Mouse (Mus musculus): Measurements from ENCODE around the gene Zfp444.

The Zfp444 gene

DNA sequence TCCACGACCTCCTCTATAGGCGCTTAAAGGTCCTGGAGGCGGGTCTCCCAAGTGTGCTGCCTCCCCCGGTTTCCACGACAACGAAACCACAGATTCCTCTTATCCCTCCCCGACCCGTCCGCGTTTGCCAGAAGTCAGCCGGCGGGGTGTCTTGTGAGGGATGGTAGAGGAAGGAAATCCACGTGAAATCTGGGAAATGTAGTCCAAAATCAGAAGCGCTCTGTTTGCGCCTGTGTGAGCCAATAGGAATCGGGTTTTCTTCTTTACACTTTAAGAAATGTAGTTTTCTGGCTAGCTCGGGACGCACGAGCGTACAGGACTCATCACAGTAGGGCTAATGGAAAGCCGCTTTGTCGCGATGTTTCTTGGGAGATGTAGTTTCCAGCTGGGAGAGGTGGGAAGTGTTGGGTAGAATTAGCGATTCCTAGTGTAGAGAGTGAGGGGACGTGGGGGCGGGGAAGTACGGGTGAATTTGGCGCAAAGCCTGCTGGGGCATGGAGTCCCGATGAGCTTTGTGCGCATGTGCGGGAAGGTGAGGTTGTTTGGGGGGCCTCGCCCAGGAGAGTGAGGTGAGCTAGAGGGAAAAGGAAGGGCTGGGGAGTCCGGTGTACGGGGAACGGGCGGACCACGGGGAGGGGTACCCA is at the start of gene Zfp444:
TSS of gene Zfp444 (plus strand) at position 221 of the 644 bp plus-strand sequence.
- DNase-seq (ENCODE audit: low spot score): peak; percentile 98

DNA sequence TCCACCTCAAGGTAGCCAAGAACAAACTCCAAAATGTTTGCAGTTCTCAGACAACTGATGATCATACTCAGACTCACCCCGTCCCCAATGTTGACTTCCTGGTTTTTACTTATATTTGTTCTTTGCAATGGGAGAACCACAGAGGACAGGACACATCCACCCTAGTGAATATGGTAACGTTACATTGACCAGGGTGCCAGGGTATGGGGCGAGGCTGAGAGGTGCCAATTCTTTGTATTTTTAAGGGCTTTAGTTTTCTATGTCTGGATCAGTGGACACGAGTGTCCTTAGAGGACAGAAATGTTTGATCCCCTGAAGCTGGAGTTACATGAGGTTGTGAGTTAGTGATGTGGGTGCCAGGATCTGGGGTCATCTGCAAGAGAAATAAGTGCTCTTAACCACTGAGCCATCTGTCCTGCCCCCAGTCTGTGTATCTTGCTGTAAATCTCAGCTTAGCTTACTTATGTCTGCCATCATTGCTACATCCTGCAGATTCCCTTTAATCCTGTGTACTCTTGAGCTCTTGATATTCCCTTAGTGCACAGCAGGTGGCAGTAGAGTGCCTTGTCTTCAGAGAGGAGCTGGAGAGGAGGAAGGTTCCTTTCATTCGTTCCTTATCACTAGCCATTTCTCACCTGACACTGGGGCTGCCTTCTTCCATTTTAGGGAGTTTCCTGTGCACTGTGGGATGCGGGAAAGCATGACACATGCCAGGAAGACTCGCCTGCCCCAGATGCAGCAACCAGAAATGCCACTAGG is 45.2 kb upstream of the Zfp444 start:
- DNase-seq (ENCODE audit: low spot score): peak; percentile 81

DNA sequence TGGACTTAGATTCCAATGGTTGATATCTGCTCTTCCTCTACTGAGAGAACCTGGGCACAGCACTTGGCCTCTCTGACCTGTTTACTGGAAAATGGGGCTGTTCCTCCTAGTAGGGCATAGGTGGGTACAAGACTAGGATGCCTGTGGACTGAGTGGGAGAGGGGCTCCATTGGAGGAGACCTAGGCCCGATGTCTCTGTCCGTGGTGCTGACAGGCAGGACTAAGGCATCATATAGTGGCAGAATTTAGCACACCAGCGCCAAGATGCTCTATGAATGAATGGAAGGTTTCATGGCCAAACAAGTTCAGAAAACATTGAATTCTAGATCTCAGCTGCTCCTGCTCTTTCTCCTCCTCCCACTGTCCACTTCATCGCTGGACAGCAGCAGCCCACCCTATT is 41.7 kb upstream of the Zfp444 start:
- DNase-seq (ENCODE audit: low spot score): no peak

DNA sequence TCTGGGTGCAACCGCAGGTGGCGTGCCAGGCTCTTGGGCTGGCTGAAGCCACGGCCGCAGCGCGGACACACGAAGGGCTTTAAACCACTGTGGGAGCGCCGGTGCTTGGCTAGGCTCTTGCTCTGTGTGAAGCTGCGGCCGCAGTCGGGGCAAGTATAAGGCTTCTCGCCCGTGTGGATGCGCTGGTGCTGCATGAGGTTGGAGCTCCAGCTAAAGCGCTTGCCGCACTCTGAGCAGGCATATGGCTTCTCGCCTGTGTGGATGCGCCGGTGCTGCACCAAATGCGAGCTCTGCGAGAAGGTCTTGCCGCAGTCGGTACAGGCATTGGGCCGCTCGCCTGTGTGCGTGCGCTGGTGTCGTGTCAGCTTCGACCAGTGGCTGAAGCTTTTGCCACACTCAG is 39.4 kb upstream of the Zfp444 start:
- no peak for DNase-seq (ENCODE audit: low spot score)

DNA sequence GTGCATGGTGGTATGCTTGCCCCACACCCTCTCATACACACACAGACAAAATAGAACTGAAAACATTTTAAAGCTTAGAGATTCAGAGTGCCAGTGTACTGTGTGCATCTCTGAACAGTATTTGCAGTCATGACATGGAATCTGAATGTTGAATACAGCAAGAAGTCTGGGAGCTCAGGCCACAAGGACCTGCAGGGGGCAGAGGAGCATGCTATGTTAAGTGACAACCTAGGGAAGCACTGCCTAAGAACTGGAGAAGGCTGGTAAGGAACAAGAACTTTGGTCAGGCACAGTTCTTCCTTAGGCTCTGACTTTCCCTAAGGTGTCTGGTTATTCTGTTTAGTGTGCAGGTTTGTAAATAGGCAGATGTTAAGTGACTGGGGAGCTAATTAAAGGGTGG is 35.5 kb upstream of the Zfp444 start:
- no peak for DNase-seq (ENCODE audit: low spot score)

DNA sequence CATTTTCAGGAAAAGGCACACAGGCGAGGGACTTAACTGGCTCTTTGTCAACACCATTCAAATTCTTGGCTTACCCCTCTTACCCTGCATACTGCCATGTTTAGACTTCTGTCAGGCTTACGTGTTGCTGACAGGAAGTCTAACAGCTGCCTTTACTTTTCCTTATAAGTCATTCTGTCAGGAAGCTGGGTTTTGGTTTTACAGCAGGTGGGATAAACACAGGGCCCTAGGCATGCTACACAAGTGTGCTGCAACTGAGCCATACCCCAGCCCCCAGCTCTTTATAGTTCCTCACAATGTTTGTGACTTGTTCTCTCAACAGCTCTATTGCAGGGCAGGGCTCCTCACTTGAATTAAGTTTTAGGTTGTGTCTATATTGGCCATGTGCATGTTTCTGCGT is 32.7 kb upstream of the Zfp444 start:
- no peak for DNase-seq (ENCODE audit: low spot score)

DNA sequence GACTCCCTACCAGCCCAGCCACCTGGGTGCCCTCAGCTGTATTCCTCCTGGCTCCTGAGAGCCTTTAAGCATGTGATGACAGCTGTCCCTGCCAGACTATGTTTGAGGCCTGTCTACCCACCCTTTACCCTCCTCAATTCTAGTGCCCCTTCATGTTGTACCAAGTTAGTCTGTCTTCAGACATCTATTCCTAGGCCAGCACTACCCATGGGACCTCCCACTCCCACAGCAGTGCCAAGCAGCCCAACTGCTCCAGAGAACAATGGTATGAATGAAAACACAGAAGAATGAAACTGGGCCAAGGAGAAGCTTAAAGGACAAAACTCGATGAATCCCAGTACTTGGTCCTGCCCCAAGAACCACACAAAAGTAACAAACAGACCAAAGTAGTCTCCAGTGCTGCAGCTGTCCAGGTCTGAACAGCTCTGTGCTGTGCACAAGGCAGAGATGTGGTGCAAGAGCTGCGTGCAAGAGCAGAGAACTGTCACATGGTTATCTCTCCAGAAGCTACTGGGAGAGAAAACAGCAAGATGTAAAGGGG is 28.0 kb upstream of the Zfp444 start:
- DNase-seq (ENCODE audit: low spot score): no peak

DNA sequence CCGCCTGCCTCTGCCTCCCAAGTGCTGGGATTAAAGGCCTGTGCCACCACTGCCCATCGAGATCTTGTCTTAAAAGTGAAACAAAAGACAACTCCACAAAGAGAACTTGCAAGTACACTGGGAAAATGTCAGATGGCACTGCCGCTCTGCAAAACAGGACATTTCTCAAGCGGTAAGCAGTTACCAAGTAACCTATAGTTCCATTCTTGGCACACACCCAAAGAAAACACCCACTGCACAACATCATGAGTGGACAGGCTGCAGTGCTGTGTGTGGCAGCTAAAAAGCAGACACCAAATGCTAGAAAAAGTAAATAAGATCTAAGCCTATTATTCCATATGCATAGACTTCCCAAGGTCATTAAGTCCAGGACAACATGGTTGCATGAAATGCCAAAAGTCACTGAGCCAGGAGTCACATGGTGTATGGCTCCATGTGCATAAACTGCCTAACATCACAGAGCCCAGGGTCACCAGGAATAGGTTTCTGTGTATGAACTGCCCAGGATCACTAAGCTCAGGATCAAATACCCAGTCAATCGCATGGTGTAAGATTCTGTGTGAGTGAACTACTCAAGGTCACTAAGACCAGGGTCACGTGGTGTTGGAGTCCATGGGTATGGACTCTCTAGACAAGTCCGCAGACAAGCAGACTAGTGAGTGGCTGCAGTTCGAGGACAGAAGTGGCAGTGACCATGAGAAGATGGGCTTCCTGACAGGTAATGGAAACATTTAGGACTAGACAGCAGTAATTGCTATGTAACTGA is 26.4 kb upstream of the Zfp444 start:
- DNase-seq (ENCODE audit: low spot score): no peak

DNA sequence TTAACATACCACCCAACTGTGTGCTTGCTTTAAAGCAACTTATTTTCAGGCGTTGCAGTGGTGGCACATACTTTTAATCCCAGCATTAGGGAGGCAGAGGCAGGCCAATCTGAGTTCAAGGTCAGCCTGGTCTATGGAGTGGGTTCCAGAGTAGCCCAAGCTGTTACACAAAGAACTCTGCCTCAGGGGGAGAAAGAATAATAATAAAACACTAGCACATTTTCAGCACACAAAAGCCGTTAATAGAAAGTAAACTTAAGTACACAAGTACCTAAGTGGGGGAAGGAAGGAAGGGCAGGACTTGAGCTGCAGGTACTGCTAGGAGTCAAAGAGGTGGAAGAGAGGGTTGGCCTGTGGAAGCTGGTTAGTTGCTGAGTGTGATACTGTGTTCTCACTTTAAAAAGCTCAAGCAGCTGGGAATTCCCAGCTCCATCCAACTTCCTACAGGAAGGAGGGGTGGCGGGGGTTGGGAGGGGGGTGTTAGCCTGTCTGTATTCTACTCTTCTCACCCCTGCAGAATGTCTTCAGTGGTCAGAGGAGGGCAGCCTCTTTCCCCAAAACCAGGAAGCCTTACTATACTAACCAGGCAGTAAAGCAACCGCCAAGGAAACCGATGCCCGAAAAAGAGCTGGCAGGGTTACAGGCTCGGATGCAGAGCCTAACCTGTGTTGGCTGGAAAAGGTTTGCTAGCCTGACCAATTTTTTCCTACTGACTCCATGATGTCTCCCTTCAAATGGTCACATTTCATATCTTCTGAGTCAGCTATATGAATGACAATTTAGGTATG is 25.6 kb upstream of the Zfp444 start:
- no peak for DNase-seq (ENCODE audit: low spot score)

DNA sequence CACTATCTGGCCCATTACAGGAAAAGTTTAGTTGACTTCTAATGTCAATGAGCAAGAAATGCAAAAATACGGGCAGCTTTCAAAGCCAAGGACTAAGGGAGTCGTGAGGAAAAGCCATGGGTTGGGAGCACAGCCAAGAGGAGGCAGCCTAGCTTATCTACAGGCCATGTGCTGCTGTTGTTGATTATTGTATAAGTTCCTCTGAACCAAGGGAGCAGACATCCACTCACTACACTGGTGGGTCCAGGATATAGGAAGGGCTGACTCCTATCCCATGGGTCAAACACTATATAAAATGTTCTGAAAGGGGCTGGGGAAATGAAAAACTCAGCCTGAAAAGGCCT is 25.1 kb upstream of the Zfp444 start:
- no peak for DNase-seq (ENCODE audit: low spot score)

DNA sequence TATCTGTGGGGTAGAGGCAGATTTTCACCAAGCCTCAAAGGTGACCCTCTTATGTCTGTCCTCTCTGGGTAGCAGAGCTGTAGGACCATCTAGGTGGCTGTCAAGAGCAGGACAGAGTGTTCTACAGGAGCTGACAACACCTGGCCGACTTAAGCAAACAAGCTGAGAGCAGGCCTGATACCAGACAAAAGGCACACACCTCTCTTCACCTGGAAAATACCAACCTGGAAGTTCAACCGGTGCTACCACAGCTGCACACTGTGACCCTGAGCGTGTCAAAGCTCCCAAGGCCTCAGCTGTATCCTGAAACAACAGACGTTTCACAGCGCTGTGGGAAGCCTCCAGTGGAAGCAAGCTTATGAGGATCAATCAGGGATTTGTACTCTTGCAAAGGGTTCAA is 24.3 kb upstream of the Zfp444 start:
- DNase-seq (ENCODE audit: low spot score): no peak

DNA sequence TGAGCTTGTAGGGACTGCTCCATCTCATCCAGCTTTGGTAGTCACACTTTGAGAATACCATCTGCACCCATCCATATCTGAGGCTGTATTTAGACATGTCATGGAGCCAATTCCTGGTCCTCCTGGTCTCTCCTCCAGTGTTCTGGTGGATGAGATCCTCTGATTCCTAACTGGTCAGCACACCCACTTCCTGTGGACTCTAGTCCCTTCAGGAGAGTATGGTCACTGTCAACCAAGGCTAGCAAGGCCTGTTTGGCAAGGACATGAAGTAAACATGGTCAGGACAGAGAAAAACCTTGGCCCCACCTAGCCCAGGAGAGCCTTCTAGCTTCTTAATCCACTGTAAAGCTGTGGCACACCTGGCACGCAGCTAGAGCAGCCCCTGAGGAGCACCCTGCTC is 20.8 kb upstream of the Zfp444 start:
- DNase-seq (ENCODE audit: low spot score): no peak

DNA sequence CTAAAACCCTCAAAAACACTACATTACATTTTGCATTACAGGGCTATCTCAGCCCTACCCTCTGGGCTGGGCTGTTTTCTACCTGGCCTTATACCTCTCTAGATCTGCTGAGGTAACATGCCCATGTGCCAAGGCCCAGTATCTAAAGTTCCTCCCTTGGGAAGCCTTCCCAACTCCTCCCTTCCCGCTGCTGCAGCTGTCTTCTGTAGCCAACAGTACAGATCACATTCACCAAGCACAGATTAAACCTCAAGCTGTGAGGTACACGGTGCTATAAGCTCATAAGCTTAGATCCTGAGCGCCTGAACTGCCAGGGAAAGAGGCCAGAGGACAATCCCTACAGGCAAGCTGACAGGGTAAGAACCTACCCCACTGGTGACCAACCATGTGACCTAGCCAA is 20.0 kb upstream of the Zfp444 start:
- DNase-seq (ENCODE audit: low spot score): no peak

DNA sequence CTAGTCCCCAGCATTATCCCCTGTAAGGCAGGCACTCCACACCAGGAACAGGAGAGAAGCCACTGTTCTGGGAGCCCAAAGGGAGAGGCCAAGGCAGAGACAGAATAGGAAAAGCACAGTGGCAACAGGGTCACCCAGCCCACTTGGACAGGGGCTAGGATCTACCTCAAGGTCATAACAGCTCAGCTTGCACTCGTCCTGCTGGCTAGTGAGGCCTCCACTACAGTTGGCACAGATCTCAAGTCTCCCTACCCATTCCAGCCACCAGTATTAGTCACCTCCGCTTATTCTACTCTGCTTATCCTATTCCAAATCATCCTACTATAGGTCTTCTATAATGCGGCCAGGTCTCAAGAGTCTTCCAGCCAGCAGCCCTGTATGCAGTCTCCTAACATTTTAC is 18.9 kb upstream of the Zfp444 start:
- DNase-seq (ENCODE audit: low spot score): no peak

DNA sequence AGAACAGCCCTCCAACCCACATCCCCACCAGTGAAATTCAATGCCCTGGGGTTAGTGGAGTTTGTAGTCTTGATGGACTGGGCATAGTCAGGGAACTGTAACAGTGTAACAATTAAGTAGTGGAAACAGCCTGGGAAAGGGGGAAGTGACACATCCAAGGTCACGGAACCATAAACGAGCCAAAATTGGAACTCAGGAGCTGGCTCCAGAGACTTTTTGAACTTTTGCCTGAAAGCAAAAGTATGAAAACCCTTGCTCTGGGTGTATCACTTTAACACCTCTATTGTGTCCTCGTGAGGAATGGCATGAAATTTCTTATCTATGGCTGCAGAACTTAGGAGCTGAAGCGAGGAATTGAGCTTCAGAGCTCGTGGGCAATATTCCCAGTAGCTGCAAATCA is 17.9 kb upstream of the Zfp444 start:
- no peak for DNase-seq (ENCODE audit: low spot score)

DNA sequence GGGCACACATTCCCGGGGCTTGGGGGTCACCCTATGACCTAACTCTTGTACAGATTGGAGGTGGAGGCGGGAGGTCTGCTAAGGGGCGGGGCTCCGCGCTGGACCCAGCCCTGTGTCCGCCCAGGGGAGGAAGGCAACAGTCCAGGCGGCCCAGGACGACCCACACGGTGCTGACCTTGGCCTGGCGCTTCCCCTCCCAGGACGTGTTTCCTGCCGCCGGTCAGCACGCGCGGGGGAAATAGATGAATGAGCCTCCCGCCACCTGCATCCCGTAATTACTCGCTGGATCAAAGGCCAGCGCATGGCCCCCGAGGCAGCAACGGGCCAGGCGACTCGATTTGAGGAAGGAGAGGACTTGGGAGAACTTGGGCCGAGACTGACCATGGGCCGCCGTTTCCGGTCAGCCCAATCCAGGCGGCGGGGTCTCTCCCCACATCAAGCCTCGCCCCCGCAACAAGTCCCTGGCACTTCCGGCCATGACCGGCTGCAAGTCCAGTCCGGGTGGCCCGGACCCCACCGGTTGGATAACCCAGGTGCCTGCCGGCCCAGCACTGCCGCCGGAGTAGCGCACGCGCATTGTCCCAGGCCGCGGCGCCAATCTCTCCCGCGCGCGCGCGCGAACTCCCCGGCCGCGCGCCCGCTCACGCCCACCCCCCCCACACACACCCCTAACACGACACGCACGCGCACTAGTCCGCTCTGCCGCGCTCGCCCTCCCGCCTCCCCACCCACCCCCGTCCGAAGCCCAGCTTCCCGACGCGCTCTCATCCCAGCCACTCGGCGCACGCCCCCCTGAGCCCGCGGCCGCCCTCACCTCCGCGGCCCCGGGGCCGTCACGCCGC is 16.8 kb upstream of the Zfp444 start:
- peak; percentile 62 for DNase-seq (ENCODE audit: low spot score)

DNA sequence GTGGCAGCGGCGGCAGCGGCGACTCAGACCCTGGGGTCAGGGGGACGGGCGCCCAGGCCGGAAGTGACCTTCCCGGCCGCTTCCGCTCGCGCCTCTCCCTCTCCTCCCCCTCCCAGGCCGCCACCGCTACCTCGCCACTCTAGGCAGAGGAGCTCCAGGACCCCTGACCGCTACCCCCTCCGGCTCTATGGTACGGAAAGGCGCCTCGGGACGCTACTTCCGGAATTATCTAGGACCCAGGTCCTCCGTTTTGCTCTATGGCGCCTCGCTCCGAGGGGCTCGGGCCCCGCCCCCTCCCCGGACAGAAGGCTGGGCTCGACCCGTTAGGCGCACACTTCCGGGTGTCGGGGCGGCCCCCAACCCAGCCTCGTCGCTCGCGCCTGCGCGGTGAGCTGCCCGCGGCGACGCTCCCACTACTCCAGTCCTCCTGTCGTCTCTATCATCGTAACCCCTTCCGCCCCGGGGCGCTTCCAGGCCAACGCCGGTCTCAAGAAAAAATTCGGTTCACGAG is 16.1 kb upstream of the Zfp444 start, which contains the start of gene Zfp787:
TSS of gene Zfp787 (minus strand) at position 97 of the 511 bp plus-strand sequence.
- peak; percentile 95 for DNase-seq (ENCODE audit: low spot score)

DNA sequence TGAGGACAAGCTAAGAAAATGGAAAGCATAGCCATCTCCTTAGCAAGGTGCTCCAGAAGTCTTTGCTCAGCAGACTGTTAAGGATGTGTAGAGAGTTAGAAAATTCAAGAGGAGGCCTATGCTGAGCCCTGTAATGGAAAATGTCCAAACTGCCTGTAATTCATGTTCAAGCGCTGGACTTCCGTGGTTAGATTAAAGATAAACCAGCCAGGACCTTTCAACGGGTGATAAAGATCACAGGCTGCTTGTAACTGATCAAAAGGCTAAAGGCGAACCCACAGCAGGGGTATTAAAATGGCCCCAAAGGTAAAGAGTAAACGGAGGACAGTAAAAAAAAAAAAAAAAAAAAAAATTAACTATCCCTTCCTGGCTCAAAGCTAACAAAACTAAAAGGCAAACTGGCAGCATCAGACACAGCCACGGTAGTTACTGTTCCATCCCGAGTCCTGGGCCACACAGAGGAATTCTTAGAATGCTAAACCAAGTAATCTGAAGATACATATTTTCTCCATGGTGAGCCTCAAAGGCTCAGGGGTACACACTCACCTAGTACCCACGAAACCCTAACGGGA is 15.0 kb upstream of the Zfp444 start:
- DNase-seq (ENCODE audit: low spot score): no peak

DNA sequence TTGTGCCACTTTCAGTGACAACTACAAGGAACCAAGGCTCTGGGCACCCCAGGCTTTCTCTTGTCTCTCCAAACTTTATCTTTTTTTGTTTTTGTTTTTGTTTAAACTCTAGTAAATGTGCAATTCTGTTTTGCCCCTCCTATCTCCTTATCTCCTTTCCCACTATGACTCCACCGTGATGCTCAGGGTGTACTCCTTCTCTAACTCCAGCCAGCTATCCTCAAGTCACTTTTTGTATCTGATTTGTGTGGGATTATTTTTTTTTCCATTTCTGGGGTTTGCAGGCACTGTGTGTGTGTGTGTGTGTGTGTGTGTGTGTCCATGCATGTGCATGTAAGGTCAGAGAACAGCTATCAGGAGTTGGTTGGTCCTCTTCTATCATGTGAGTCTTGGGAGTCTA is 14.5 kb upstream of the Zfp444 start:
- DNase-seq (ENCODE audit: low spot score): no peak

DNA sequence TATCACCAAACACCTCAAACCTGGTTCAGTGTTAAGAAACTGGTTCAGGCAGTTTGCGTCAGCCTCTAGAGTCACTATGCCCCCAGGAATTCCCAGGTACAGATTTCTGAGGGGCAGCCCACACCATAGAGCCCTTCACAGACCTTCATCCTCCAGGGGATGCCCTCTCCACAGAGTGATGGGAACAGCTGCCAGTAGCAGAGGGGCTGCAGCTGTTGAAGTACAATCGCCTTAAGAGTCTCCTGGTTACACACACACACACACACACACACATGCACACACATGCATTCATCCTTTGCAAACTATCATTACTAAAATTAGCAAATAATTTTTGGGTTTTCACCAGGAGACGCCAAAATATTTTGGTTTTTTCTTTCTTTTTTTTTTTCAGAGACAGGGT is 12.4 kb upstream of the Zfp444 start:
- no peak for DNase-seq (ENCODE audit: low spot score)

DNA sequence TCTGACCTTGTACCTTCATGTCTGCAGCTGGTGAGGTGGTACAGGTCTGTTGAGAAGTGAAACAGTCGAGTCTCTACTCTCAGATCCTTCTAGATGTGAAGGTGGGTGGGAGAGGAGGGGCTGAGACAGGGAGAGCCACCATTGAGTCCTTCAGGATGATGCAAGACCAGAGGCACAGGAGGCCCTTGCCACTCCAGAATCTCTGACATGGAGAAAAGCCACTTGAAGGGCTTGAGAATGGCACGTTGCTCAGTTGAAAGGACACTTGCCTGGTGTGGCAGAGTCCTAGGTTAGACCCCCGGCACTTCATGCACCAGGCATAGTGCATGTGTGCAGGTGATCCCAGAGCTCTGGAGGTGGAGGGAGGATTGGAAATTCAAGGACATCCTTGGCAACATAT is 10.5 kb upstream of the Zfp444 start:
- DNase-seq (ENCODE audit: low spot score): no peak
